Mouse (Mus musculus) bone marrow macrophage, adult 2 months (primary cell): ENCODE results near the gene Dmc1.

Experiments used
- CTCF ChIP-seq: IDR thresholded peaks from 2 replicates; pipeline ENCODE4 v1.5.1; 2012; ENCODE audit warnings: low read depth, mild to moderate bottlenecking, low read length, moderate library complexity
- POLR2A ChIP-seq: IDR thresholded peaks from 2 replicates; pipeline ENCODE4 v1.6.1; 2012; ENCODE audit warnings: mild to moderate bottlenecking, low read depth, low read length, borderline replicate concordance

- TF ChIP-seq CTCF (no peak), POLR2A (no peak)
Observed at GRCm38 (mm10) chr15:79516171-79517096, 88.5 kb downstream of the Dmc1 start, which contains the start of gene Kdelr3.
